Mouse (Mus musculus) liver, embryonic 14.5 days (tissue): ENCODE measurements at regions not wholly inside any gene's neighbourhood (a gene's known extent, or its start where the extent isn't known, plus 50 kb on each side); places are given as distances from the start of the nearest gene placed in this dataset.

Experiments
- ATAC-seq: fragments of 200-750 bp; cut with Nextera tagmentation; 2 replicates; pipeline ENCODE4 v1.8.0; 2017; ENCODE audit warnings: moderate number of reproducible peaks, mild to moderate bottlenecking, moderate library complexity; ENCODE audit not compliant: insufficient read depth
- DNase-seq, 3 experiments: peaks; one replicate each; pipeline ENCODE4 v3.0.0-alpha.2; 2012 to 2013; ENCODE audit warnings: low read depth in 3 of 3, low spot score in 3 of 3
- H3K27ac ChIP-seq: fragments of 300-500 bp; sonication (generic); 2 replicates; pipeline ENCODE4 v1.5.1; 2014; ENCODE audit warnings: moderate library complexity, mild to moderate bottlenecking, control low read depth, inconsistent platforms
- H3K27me3 ChIP-seq: fragments of 300-500 bp; sonication (generic); 2 replicates; pipeline ENCODE4 v1.6.1; 2014; ENCODE audit warnings: mild to moderate bottlenecking, low read length, moderate library complexity; ENCODE audit not compliant: control insufficient read depth, insufficient read depth
- H3K36me3 ChIP-seq: fragments of 300-500 bp; sonication (generic); replicated peaks from 2 replicates; pipeline ENCODE4 v1.6.1; 2014; ENCODE audit warnings: low read depth; ENCODE audit not compliant: control insufficient read depth, insufficient read depth
- H3K4me1 ChIP-seq, 2 experiments: fragments of 200-500 bp in 1 of 2; fragments of 300-500 bp in 1 of 2; sonication (generic) in 1 of 2; replicated peaks; 2 replicates each; pipeline ENCODE4 v1.6.1; 2012 to 2014; ENCODE audit warnings: antibody characterized with exemption in 1 of 2, inconsistent platforms in 1 of 2, low read length in 1 of 2; ENCODE audit not compliant: control insufficient read depth in 2 of 2, insufficient read depth in 2 of 2
- H3K4me2 ChIP-seq: fragments of 300-500 bp; sonication (generic); 2 replicates; pipeline ENCODE4 v1.6.1; 2014; ENCODE audit warnings: low read depth, mild to moderate bottlenecking, control low read depth, moderate library complexity
- H3K4me3 ChIP-seq, 2 experiments: fragments of 200-500 bp in 1 of 2; fragments of 300-500 bp in 1 of 2; sonication (generic) in 1 of 2; 2 replicates each; pipeline ENCODE4 v1.5.1; 2012 to 2014; ENCODE audit warnings: low read depth in 2 of 2, low read length in 2 of 2, mild to moderate bottlenecking in 2 of 2, control low read depth in 1 of 2, inconsistent platforms in 1 of 2, moderate library complexity in 1 of 2; ENCODE audit not compliant: insufficient read depth in 1 of 2
- H3K9ac ChIP-seq: fragments of 300-500 bp; sonication (generic); replicated peaks from 2 replicates; pipeline ENCODE4 v1.6.1; 2014; ENCODE audit warnings: mild to moderate bottlenecking, control low read depth, moderate library complexity
- H3K9me3 ChIP-seq: fragments of 300-500 bp; sonication (generic); 2 replicates; pipeline ENCODE4 v1.6.1; 2016; ENCODE audit warnings: low read length, mixed read lengths; ENCODE audit not compliant: control insufficient read depth
- CTCF ChIP-seq: IDR thresholded peaks from 2 replicates; pipeline ENCODE4 v1.5.1; 2016; ENCODE audit warnings: antibody characterized with exemption, low read depth, control low read depth
- EP300 ChIP-seq: IDR thresholded peaks from 2 replicates; pipeline ENCODE4 v1.6.1; 2016; ENCODE audit warnings: antibody characterized with exemption, low read depth
- WGBS: fragments of 180-500 bp; shearing (Covaris S2); extraction: QIAGEN DNeasy Blood & Tissue Kit; methylation state at CpG from one replicate; pipeline ENCODE4 v1.1.7; 2014; ENCODE audit not compliant: insufficient replicate concordance; 5-methylcytosine and 5-hydroxymethylcytosine counted together

- Histone ChIP-seq H3K9me3 (no peaks in the 10 kb centered on the region), H3K4me2 (no peak overlapping the region), H3K27me3 (no peaks in the 10 kb centered on the region), H3K4me1 (no peaks in the 10 kb centered on the region), H3K27ac (no peak overlapping the region), H3K4me3 (no peak overlapping the region), H3K36me3 (no peaks in the 10 kb centered on the region), H3K9ac (no peak overlapping the region)
- ATAC-seq = no peak
- no peak for DNase-seq
- TF ChIP-seq EP300 (no peak), CTCF (no peak)
- 60% methylated on average over 3 of the region's 3 CpGs for WGBS
These were observed 89.8 kb upstream of the Ube2e2 start for GRCm38 (mm10) chr14:18983901-18984300.

GRCm38 (mm10) chr14:18963864-18964263, 69.8 kb upstream of the Ube2e2 start:
- TF ChIP-seq EP300 = no peak
- no peak for TF ChIP-seq CTCF
- ATAC-seq = no peak
- Histone ChIP-seq H3K4me3 (no peak overlapping the region), H3K9ac (no peak overlapping the region), H3K4me1 (no peaks in the 10 kb centered on the region), H3K4me2 (no peak overlapping the region), H3K9me3 (no peaks in the 10 kb centered on the region), H3K27me3 (no peaks in the 10 kb centered on the region), H3K36me3 (no peaks in the 10 kb centered on the region), H3K27ac (no peak overlapping the region)
- no peak for DNase-seq
- 81% methylated on average over 1 of the region's 1 CpGs for WGBS

GRCm38 (mm10) chr14:18963287-18963686, 69.2 kb upstream of the Ube2e2 start:
- WGBS = 60% methylated on average over 2 of the region's 2 CpGs
- H3K27ac ChIP-seq = no peak overlapping the region

More at GRCm38 (mm10) chr14:18963287-18963686, 69.2 kb upstream of the Ube2e2 start:
- no peak for DNase-seq
- Histone ChIP-seq H3K9ac (no peak overlapping the region), H3K4me2 (no peak overlapping the region), H3K4me1 (no peaks in the 10 kb centered on the region), H3K4me3 (no peak overlapping the region), H3K36me3 (no peaks in the 10 kb centered on the region), H3K9me3 (no peaks in the 10 kb centered on the region), H3K27me3 (no peaks in the 10 kb centered on the region)
- ATAC-seq = 0 out of 2 replicates have a peak, but pooled peaks have one; percentile 35
- TF ChIP-seq EP300 = no peak
- no peak for TF ChIP-seq CTCF
